16 mouse cellular contexts compared by ENCODE assay signal in the genomic region with DNA sequence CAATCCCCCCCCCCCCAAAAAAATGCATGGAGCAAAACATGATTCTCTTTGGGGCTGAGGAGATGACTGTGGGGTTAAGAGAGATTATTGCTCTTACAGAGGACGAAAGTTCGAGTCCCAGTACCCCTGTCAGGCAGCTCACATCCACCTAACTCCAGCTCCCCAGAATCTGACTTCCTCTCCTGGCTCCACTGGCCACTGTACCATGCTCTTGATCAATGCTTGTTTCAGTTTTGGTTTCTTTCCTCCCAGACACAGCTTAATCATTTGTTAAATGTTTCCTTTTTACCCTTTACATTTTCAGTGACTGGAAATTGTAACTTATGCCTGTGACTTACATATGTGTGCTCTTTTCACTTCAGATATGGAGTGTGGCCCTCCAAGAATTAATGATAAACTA. TPM values are rescaled to one million over a fixed set of nuclear protein-coding genes. Genes with fewer than 3 reads are reported as not detected.
DNase-seq lines count a peak whose midpoint lies in the region; ATAC-seq lines count a peak whose summit lies in the region.
"Had no signal": no experiment of that assay in that cellular context is flagged by ENCODE, and none has a peak within 500 bp of the region (broad histone marks: within the 10 kb centered on the region; RNA-seq: fewer than 3 reads in every experiment).

No protein-coding gene starts in this region.

- DNase-seq in B cell, adult 2 months, result peak; percentile 21 to 26
- DNase-seq in frontal cortex, adult 2 months (ENCODE audit: extremely low spot score in 1 of 2, low spot score in 1 of 2), result no peak
- DNase-seq in thymus, postnatal 0 days (ENCODE audit: low spot score), result no peak
- DNase-seq in adrenal gland, postnatal 36 days, result no peak
- DNase-seq in adrenal gland, adult 2 months, result no peak
- DNase-seq: cerebellum, adult 11 months; cerebellum, postnatal 25 days; heart, postnatal 10 days; kidney, adult 11 months; kidney, postnatal 14 days; lung, embryonic 14.5 days; midbrain, embryonic 14.5 days had no signal

- ATAC-seq in CD4-positive, CD25-positive, alpha-beta regulatory T cell, adult 4 months, result peak; percentile 48
- ATAC-seq in inflammation-experienced regulatory T-cells, adult 6 months, result peak; percentile 48
- peak; percentile 24; the same call in 1 of the 2 replicates for ATAC-seq in megakaryocyte progenitor cell, adult 5-6 weeks (replicated peaks; ENCODE audit: poor library complexity)
- ATAC-seq: forebrain, embryonic 15.5 days had no signal

RNA-seq across cellular contexts. Expression of a gene that starts 5.4 kb away (rescaled TPM):
- polyA plus RNA-seq in CD4-positive, CD25-positive, alpha-beta regulatory T cell, adult 4 months (2017; shearing (Covaris generic)), result 1 to 10 TPM; 6.0 to 8.4 TPM
- polyA plus RNA-seq in inflammation-experienced regulatory T-cells, adult 6 months (2017; shearing (Covaris generic)), result 10 to 100 TPM in 2 of 3 experiments, 1 to 10 TPM in 1; 8.0 to 12.0 (median 11.6) TPM
- 58.3 and 67.6 TPM in 2 replicates for total RNA-seq in megakaryocyte progenitor cell, adult 5-6 weeks (2015)
- total RNA-seq in megakaryocyte progenitor cell, adult 5-6 weeks (2017), result 45.6 and 53.2 TPM in 2 replicates
- polyA plus RNA-seq in frontal cortex, adult 2 months (2012; rRNA removed), result 41.9 and 46.3 TPM in 2 replicates
- 62.0 and 66.4 TPM in 2 replicates for polyA plus RNA-seq in thymus, postnatal 0 days (2015; fragmentation: Nextera tagmentation; extraction: Ambion mirVana)
- 10 to 100 TPM; 35.8 to 43.3 TPM for total RNA-seq in adrenal gland, postnatal 36 days (2021)
- total RNA-seq in adrenal gland, adult 2 months (2021), result 10 to 100 TPM; 36.6 to 39.7 TPM
- polyA plus RNA-seq in adrenal gland, adult 2 months (2012; rRNA removed), result 198 and 228 TPM in 2 replicates

RNA-seq across cellular contexts. Expression of a gene that starts 24.6 kb away (rescaled TPM):
- 100 to 1,000 TPM; 201 to 619 TPM for polyA plus RNA-seq in CD4-positive, CD25-positive, alpha-beta regulatory T cell, adult 4 months (2017; shearing (Covaris generic))
- polyA plus RNA-seq in inflammation-experienced regulatory T-cells, adult 6 months (2017; shearing (Covaris generic)), result 100 to 1,000 TPM; 239 to 553 (median 263) TPM
- 253 and 285 TPM in 2 replicates for total RNA-seq in megakaryocyte progenitor cell, adult 5-6 weeks (2015)
- total RNA-seq in megakaryocyte progenitor cell, adult 5-6 weeks (2017), result 104 and 124 TPM in 2 replicates
- polyA plus RNA-seq in frontal cortex, adult 2 months (2012; rRNA removed), result 31.7 and 55.2 TPM in 2 replicates
- polyA plus RNA-seq in thymus, postnatal 0 days (2015; fragmentation: Nextera tagmentation; extraction: Ambion mirVana), result 150 and 157 TPM in 2 replicates
- total RNA-seq in adrenal gland, postnatal 36 days (2021), result 10 to 100 TPM; 50.7 to 57.0 TPM
- 10 to 100 TPM; 23.2 to 51.6 TPM for total RNA-seq in adrenal gland, adult 2 months (2021)
- polyA plus RNA-seq in adrenal gland, adult 2 months (2012; rRNA removed), result 0.38 and 0.55 TPM in 2 replicates

Comparison
In these comparisons a context has a peak if more than half of its experiments do, and no peak if none do; other contexts are left out.
1. DNase-seq: peak in B cell, adult 2 months (2 of 2); none in frontal cortex, adult 2 months (0 of 2), thymus, postnatal 0 days (single experiment), adrenal gland, postnatal 36 days (0 of 2) and adrenal gland, adult 2 months (single experiment).
2. RNA of a gene that starts 24.6 kb away (polyA plus RNA-seq): 201 to 619 TPM in CD4-positive, CD25-positive, alpha-beta regulatory T cell, adult 4 months, 239 to 553 TPM in inflammation-experienced regulatory T-cells, adult 6 months, 150 to 157 TPM in thymus, postnatal 0 days and 31.7 to 55.2 TPM in frontal cortex, adult 2 months; 0.38 to 0.55 TPM in adrenal gland, adult 2 months; every median in the first group is over 10 times any median in the second.
3. Peak in every context shown above with its lines, with median percentiles within 50 percentile points of each other: ATAC-seq.